Mouse (Mus musculus): ENCODE data around the gene Rpl38.

DNA sequence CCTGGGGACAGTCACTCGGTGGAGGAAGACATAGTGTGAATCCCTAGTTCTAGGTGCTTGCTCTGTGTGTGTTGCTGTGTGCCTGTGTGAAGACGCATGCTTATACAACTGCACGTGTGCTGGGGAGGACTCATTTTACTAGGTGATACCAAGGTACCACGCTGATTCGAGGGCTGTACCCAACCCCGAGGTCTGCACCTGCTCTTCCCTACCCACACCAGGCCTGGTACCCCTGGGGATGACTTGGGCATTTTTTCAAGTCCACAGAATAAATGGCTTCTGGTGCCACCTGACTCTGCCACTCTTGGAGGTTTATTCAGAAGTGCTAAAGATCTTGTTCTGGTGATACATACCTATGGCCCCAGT is 34.7 kb downstream of the Rpl38 start:
- TF ChIP-seq GATA1 (IDR thresholded peaks at IDR 0.05; ENCODE audit: borderline replicate concordance, low read length), result no peak
- no peak for TF ChIP-seq FLI1 (IDR thresholded peaks at IDR 0.05; ENCODE audit: low read length)

Data from megakaryocyte, embryonic 14.5 days (primary cell).